Mouse (Mus musculus): ENCODE measurements at regions not wholly inside any gene's neighbourhood (a gene's known extent, or its start where the extent isn't known, plus 50 kb on each side); places are given as distances from the start of the nearest gene placed in this dataset.

- TF ChIP-seq CHD2 (IDR thresholded peaks at IDR 0.05; ENCODE audit: low read depth, low read length) (no peak), HCFC1 (IDR thresholded peaks at IDR 0.05; ENCODE audit: borderline replicate concordance, insufficient read depth, low read length) (no peak), ZNF384 (IDR thresholded peaks at IDR 0.05; ENCODE audit: low read depth, low read length) (no peak), MAFK (IDR thresholded peaks at IDR 0.05; ENCODE audit: insufficient read depth, low read depth, low read length) (no peak), ZC3H11A (IDR thresholded peaks at IDR 0.05; ENCODE audit: borderline replicate concordance, low read depth, low read length) (no peak)
Measured at GRCm38 (mm10) chr4:27105436-27105835, 758.7 kb upstream of the Manea start.

All from ES-E14 (cell line).